Mouse (Mus musculus): ENCODE measurements around the gene Hecw2.

- peak; percentile 70 for TF ChIP-seq CTCF (IDR thresholded peaks at IDR 0.05)
- TF ChIP-seq EP300 (IDR thresholded peaks at IDR 0.05): no peak
Measured at GRCm38 (mm10) chr1:53927605-53928004, 267.4 kb downstream of the Hecw2 start.
